Mouse (Mus musculus) kidney, embryonic 14.5 days (tissue): Measurements from ENCODE around the gene 4922502D21Rik. TPM values are rescaled to one million over a fixed set of nuclear protein-coding genes. Genes with fewer than 3 reads are reported as not detected.
"Not testable (repeated sequence)": the region's sequence is repeated elsewhere in the genome, so short reads cannot be mapped to it uniquely, and the experiment has no call there.

ENCODE experiments used
- ATAC-seq: fragments of 200-750 bp; cut with Nextera tagmentation; 2 replicates; pipeline ENCODE4 v1.8.0; 2017; ENCODE audit warnings: moderate number of reproducible peaks, mild to moderate bottlenecking, moderate TSS enrichment, moderate library complexity; ENCODE audit not compliant: low FRiP score, low TSS enrichment
- H3K27ac ChIP-seq: fragments of 300-500 bp; sonication (generic); 2 replicates; pipeline ENCODE4 v1.5.1; 2014; ENCODE audit warnings: low read depth, mild to moderate bottlenecking, low read length, moderate library complexity, mixed read lengths
- H3K27me3 ChIP-seq: fragments of 300-500 bp; sonication (generic); 2 replicates; pipeline ENCODE4 v1.6.1; 2014; ENCODE audit warnings: mild to moderate bottlenecking, low read length; ENCODE audit not compliant: control insufficient read depth, insufficient read depth
- H3K36me3 ChIP-seq: fragments of 300-500 bp; sonication (generic); 2 replicates; pipeline ENCODE4 v1.6.1; 2014; ENCODE audit warnings: low read length, mixed read lengths; ENCODE audit not compliant: control insufficient read depth, insufficient read depth
- H3K4me1 ChIP-seq: fragments of 300-500 bp; sonication (generic); 2 replicates; pipeline ENCODE4 v1.6.1; 2014; ENCODE audit warnings: low read length, mixed read lengths; ENCODE audit not compliant: control insufficient read depth, insufficient read depth
- H3K4me2 ChIP-seq: fragments of 300-500 bp; sonication (generic); replicated peaks from 2 replicates; pipeline ENCODE4 v1.6.1; 2014; ENCODE audit warnings: low read depth, mild to moderate bottlenecking, low read length
- H3K4me3 ChIP-seq: fragments of 300-500 bp; sonication (generic); 2 replicates; pipeline ENCODE4 v1.5.1; 2014; ENCODE audit warnings: mild to moderate bottlenecking, low read length
- H3K9ac ChIP-seq: fragments of 300-500 bp; sonication (generic); 2 replicates; pipeline ENCODE4 v1.6.1; 2014; ENCODE audit warnings: low read depth, mild to moderate bottlenecking, low read length, moderate library complexity
- H3K9me3 ChIP-seq: fragments of 300-500 bp; sonication (generic); 2 replicates; pipeline ENCODE4 v1.6.1; 2016; ENCODE audit warnings: low read length; ENCODE audit not compliant: control insufficient read depth
- WGBS: fragments of 180-500 bp; shearing (Covaris S2); extraction: QIAGEN DNeasy Blood & Tissue Kit; methylation state at CpG from one replicate; pipeline ENCODE4 v1.1.7; 2014; 5-methylcytosine and 5-hydroxymethylcytosine counted together
- polyA plus RNA-seq: library from polyadenylated mRNA; unstranded; fragments of >200 nt; fragmentation: Nextera tagmentation; extraction: Ambion mirVana; gene quantifications from 2 replicates; pipeline ENCODE4 v1.2.1, GENCODE M21; 2014

4922502D21Rik gene
- polyA plus RNA-seq, 1 experiment from 2014 or later = not detected

DNA sequence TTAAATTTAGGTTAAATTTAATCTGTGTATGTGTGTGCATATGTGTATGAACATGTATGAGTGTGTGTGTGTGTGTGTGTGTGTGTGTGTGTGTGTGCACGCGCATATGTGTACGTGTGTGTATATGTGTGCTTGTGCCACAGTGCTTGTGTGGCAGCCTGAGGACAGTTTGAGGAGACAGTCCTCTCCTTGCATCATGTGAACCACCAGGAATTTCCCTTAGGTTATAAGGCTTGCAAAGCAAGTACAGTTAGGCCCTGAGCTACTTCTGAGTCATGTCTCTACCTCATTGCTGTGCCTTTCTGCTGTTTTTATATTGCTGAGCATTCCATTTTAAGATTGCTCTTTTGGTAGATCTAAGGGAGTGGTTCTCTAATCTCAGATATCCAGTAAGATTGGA is 19.5 kb upstream of the 4922502D21Rik start:
- no peaks in the 10 kb centered on the region for H3K27me3 ChIP-seq
- no peak overlapping the region for H3K4me3 ChIP-seq
- H3K4me2 ChIP-seq = no peak overlapping the region
- peaks cover 7% of the 10 kb centered on the region; the same call in 1 of the 2 replicates for H3K9me3 ChIP-seq
- H3K4me1 ChIP-seq = no peaks in the 10 kb centered on the region
- no peak overlapping the region for H3K27ac ChIP-seq
- H3K36me3 ChIP-seq = no peaks in the 10 kb centered on the region
- WGBS = 93% methylated on average over 3 of the region's 3 CpGs
- H3K9ac ChIP-seq = no peak overlapping the region
- no peak for ATAC-seq

DNA sequence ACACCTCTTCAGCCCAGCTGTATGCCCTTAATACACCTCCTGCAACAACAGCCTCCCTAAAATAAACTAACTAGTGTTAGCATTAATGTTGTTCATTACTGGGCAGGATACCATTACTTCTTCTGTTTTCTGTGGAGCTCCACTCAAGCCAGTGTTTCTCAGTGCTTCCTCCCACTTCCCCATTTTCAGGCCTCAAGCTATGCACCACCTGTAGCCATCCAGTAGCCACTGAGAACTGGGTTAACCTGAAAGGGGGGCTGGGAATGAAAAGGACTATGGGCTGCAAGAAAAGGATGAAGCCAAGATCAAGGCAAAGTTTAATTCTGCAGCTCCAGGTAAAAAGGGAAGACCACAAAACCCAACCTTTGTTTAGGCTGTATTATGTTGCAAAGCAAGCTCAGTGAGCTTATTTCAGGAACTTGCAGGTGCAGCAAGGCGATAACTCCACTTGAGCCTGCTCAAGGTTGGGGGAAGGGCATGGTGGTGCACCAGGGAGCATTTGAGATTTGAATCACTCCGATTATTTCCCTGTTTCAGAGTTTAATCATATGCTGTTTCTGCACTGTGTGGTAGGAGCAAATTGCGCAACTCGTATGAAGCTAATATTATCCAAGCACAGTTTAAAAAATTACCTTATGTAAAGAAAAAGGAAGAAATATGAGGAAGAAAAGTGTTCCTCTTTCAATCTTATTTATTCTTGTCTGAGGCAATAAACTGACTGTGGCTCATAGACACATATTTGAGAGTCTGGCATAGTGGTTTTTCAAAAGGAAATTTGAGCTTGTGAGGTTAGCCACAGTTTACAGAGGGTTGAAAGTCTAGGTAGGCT is 18.1 kb upstream of the 4922502D21Rik start:
- peaks cover 7% of the 10 kb centered on the region; the same call in 1 of the 2 replicates for H3K9me3 ChIP-seq
- H3K9ac ChIP-seq = no peak overlapping the region
- 59% methylated on average over 4 of the region's 4 CpGs for WGBS
- H3K4me1 ChIP-seq = no peaks in the 10 kb centered on the region
- no peak for ATAC-seq
- H3K4me2 ChIP-seq = no peak overlapping the region
- no peaks in the 10 kb centered on the region for H3K36me3 ChIP-seq
- no peaks in the 10 kb centered on the region for H3K27me3 ChIP-seq
- H3K27ac ChIP-seq = peak overlapping the region; percentile 51; the same call in 1 of the 2 replicates
- no peak overlapping the region for H3K4me3 ChIP-seq

DNA sequence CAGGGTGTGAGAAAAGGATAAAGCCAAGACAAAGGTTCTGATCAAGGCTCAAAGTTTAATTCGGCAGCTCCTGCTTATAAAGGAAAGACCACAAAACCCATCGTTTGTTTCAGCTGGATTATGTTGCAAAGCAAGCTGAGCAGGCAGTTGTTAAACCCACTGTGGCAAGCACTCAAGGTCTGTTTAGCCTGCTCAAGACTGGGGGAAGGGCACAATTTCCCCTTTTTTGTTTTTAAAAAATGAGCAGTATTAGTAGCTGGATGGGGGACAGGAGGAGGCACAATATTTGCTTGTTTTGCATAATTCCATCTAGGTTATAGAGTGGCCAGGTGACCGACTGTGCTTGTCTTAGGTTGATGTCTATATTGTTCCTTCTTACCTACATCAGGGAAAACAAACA is 12.8 kb upstream of the 4922502D21Rik start:
- 70% methylated on average over 3 of the region's 3 CpGs for WGBS
- no peaks in the 10 kb centered on the region for H3K4me1 ChIP-seq
- peaks cover 7% of the 10 kb centered on the region; the same call in 1 of the 2 replicates for H3K9me3 ChIP-seq

DNA sequence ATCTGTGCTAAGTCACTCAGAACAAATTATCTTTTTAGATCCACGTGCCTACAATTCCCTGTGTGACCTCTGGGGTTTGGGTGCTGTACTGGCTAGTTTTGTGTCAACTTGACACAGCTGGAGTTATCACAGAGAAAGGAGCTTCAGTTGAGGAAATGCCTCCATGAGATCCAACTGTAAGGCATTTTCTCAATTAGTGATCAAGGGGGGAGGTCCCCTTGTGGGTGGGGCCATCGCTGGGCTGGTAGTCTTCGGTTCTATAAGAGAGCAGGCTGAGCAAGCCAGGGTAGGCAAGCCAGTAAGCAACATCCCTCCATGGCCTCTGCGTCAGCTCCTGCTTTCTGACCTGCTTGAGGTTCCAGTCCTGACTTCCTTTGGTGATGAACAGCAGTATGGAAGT is 10.8 kb upstream of the 4922502D21Rik start, which contains the start of gene Clec12a:
TSS of gene Clec12a (plus strand) at position 301 of the 400 bp plus-strand sequence.
- H3K9me3 ChIP-seq, H3K9ac ChIP-seq, H3K27ac ChIP-seq, H3K27me3 ChIP-seq, H3K4me1 ChIP-seq, H3K4me3 ChIP-seq, H3K36me3 ChIP-seq, H3K4me2 ChIP-seq, ATAC-seq: not testable (repeated sequence)
- WGBS = 83% methylated on average over 4 of the region's 4 CpGs

More for the DNA sequence above, 12.8 kb upstream of the 4922502D21Rik start:
- H3K4me2 ChIP-seq = no peak overlapping the region
- no peaks in the 10 kb centered on the region for H3K36me3 ChIP-seq
- no peak overlapping the region for H3K4me3 ChIP-seq
- H3K9ac ChIP-seq = no peak overlapping the region
- H3K27ac ChIP-seq = no peak overlapping the region
- H3K27me3 ChIP-seq = no peaks in the 10 kb centered on the region
- no peak for ATAC-seq

DNA sequence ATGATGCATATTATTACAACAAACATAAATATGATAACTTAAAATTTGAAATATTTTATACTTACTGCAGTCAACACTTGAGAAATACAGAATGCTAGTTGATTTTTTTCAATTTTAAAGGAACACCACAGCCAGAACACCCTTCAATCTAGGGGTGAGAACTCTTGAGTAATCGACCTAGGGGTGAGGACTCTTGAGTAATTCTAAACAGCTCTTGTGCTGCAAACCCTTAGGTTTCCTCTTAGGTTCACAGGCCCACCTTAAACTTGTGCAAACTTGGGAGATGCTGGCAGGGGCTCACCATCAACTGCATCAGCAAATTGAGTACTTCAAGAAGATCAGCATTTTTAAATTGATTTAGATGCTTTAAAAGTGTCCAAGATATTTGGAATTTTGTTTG is 6.2 kb upstream of the 4922502D21Rik start:
- Histone ChIP-seq H3K4me3 (no peak overlapping the region), H3K27ac (no peak overlapping the region), H3K27me3 (no peaks in the 10 kb centered on the region), H3K4me2 (no peak overlapping the region), H3K9me3 (no peaks in the 10 kb centered on the region), H3K4me1 (no peaks in the 10 kb centered on the region), H3K9ac (no peak overlapping the region), H3K36me3 (no peaks in the 10 kb centered on the region)
- ATAC-seq = no peak
- 70% methylated on average over 1 of the region's 1 CpGs for WGBS

DNA sequence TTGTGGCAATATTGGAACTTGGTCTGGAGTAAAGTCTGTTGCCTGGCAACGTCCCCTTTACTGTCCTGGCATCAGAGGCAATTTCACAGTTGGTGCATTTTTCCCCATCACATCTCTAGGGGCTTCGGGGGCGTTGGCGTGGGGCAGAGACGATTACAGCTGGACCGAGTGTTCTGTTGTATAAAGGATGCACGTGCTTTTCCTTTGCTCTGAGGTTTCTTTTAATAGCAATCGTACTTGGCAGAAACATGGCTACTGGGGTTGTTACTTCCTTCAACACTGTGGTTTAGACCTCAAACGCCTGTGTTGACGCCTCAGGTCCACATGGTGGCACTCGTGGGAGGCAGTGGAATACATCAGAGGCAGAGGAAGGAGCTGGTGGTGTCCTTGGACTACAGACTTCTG is 2.1 kb upstream of the 4922502D21Rik start:
- Histone ChIP-seq H3K9ac (no peak overlapping the region), H3K36me3 (no peaks in the 10 kb centered on the region), H3K4me2 (no peak overlapping the region), H3K9me3 (no peaks in the 10 kb centered on the region), H3K4me1 (no peaks in the 10 kb centered on the region), H3K27me3 (no peaks in the 10 kb centered on the region), H3K27ac (no peak overlapping the region), H3K4me3 (no peak overlapping the region)
- peak; percentile 66 for ATAC-seq
- WGBS = 33% methylated on average over 11 of the region's 11 CpGs

DNA sequence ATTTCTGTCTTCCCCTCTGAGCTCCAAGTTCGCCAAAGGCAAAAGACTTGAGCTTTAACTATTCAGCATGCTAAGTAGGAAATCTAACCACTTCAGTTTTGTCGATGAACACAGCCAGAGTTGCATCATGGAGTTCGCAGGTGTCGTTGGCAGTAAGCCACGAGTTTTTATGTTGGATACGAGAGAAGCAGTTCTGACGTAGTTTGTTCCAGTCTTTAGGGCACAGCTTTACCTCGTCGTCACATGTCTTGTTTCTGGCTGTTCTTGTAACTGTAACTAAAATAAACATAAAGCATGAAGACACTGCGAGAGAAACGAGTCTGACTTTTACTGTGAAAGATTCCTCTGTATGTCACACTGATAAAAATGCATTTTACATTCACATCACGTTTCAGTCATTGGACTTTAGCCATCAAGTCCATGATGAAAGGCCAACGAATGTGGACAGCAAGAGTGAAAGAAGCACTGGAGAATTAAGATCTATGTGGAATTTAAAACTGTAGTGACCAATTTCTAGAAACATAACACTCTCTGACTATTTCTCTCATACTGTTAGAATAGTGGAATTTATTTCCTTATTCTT is 4.9 kb downstream of the 4922502D21Rik start:
- 62% methylated on average over 13 of the region's 13 CpGs for WGBS

DNA sequence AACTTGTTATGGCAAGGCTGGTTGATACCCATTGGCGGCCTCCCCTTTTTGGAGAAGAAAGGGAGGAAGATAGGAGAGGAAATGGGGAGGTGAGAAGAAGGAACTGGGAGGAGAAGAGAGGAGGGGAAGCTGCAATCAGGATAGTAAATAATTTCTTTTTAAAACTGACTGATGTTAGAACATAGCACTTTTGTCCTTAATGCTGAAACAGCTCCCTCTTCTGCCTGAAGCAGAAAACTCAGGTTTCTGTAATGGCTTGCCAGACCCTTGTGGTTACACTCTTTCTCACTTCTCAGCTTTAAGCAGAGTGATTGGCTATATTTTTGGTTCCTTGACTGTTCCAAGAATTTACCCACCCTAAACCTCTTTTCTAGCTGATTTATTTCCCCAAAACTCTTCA is 5.6 kb downstream of the 4922502D21Rik start:
- Histone ChIP-seq H3K9ac (no peak overlapping the region), H3K36me3 (no peaks in the 10 kb centered on the region), H3K4me3 (no peak overlapping the region), H3K4me1 (no peaks in the 10 kb centered on the region), H3K9me3 (no peaks in the 10 kb centered on the region), H3K4me2 (no peak overlapping the region), H3K27me3 (no peaks in the 10 kb centered on the region), H3K27ac (no peak overlapping the region)
- ATAC-seq = no peak
- 68% methylated on average over 1 of the region's 1 CpGs for WGBS

More for the DNA sequence above, 4.9 kb downstream of the 4922502D21Rik start:
- Histone ChIP-seq H3K4me3 (no peak overlapping the region), H3K9me3 (no peaks in the 10 kb centered on the region), H3K4me1 (no peaks in the 10 kb centered on the region), H3K4me2 (no peak overlapping the region), H3K27me3 (no peaks in the 10 kb centered on the region), H3K36me3 (no peaks in the 10 kb centered on the region), H3K27ac (no peak overlapping the region), H3K9ac (no peak overlapping the region)
- ATAC-seq = no peak

DNA sequence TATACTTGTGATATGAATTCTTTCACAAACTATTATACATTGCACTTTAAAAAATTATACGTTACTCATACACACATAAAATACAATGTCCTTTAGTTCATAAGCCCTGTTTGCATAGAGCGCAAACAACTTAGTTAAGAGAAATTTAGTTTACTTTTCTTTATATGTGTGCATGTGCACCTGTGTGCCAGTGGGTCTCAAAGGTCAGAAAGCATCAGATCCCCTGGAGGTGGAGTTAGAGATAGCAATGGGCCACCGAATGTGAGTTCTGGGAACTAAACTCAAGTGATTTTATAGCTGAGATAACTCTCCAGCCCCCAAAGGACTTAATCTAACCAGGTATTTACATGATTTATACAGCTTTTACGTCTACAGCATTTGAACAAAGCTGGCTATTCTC is 12.3 kb downstream of the 4922502D21Rik start:
- Histone ChIP-seq H3K9me3 (no peaks in the 10 kb centered on the region), H3K36me3 (no peaks in the 10 kb centered on the region), H3K9ac (no peak overlapping the region), H3K27me3 (no peaks in the 10 kb centered on the region), H3K4me3 (no peak overlapping the region), H3K4me1 (no peaks in the 10 kb centered on the region), H3K27ac (no peak overlapping the region), H3K4me2 (no peak overlapping the region)
- 70% methylated on average over 4 of the region's 4 CpGs for WGBS
- ATAC-seq = no peak
